ENCODE assay signal across 8 mouse cellular contexts in the genomic region with DNA sequence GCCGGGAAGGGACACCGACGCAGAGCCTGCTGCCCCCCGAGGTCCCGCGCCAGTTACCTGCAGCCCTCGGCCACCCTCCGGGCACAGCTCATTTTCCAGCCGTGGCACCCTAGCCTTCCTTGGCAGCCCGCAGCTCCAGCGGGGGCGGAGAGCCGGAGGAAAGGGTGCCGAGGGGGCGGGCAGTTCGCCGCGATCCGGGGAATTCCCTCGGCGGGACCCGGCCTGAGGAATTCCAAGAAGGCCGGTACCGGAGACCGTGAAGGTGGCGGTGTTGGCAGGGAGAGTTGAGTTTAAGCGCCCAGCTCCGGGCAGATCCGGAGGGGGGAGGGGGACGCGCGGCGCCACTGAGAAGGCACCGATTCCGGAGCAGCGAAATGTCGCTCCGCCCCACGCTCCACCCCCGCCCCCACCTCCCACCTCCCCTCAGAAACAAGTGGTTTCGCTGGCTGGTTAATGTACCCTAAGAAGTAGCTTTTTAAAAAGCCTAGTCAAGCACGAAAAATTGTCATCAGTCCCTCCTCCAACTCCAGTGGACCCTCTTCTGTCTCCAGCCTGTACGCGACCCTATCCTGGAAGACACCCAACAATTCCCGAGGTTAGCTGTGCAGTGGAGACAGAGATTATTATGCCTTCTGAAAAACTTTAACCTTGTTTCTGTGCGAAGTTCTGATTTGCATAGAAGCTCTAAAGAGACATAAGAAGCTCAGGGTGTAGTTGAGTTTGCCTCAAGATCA. TPM values are rescaled to one million over a fixed set of nuclear protein-coding genes. Genes with fewer than 3 reads are reported as not detected.
A peak's percentile ranks its signal among the peaks of the same experiment; 100 is the strongest.
DNase-seq lines count a peak whose midpoint lies in the region; ATAC-seq lines count a peak whose summit lies in the region.

No protein-coding gene starts in this region.

- H3K9ac ChIP-seq in midbrain, embryonic 11.5 days (ENCODE audit: low read length) = peak overlapping the region; percentile 54
- H3K9ac ChIP-seq in stomach, embryonic 14.5 days (replicated peaks; ENCODE audit: low read depth, low read length) = peak overlapping the region; percentile 58

- ATAC-seq in CD4-positive, CD25-positive, alpha-beta regulatory T cell, adult 4 months = no peak
- peak; percentile 72 for ATAC-seq in midbrain, embryonic 11.5 days (ENCODE audit: low FRiP score)
- peak; percentile 73 for ATAC-seq in stomach, embryonic 14.5 days (ENCODE audit: insufficient number of reproducible peaks, insufficient read depth, low FRiP score, low read depth)

- DNase-seq in CD4-positive, CD25-positive, alpha-beta regulatory T cell, adult 2 months (ENCODE audit: low read depth, low spot score) = peak; percentile 5
- DNase-seq in embryo, embryonic 9.5 days (ENCODE audit: extremely low spot score) = peak; percentile 66
- peak; percentile 57 for DNase-seq in heart, adult 8-10 months (ENCODE audit: low spot score)
- peak; percentile 86 for DNase-seq in kidney, adult 18-20 months
- peak; percentile 75 for DNase-seq in limb, embryonic 10.5 days (ENCODE audit: low spot score)
- DNase-seq in midbrain, embryonic 11.5 days (ENCODE audit: low spot score, missing footprints) = peak; percentile 94

- peak overlapping the region; percentile 98 for H3K4me2 ChIP-seq in midbrain, embryonic 11.5 days
- H3K4me2 ChIP-seq in stomach, embryonic 14.5 days (replicated peaks; ENCODE audit: low read depth, low read length) = peak overlapping the region; percentile 93

- H3K4me1 ChIP-seq in limb, embryonic 10.5 days = peaks cover 32% of the 10 kb centered on the region
- H3K4me1 ChIP-seq in midbrain, embryonic 11.5 days (ENCODE audit: control insufficient read depth, insufficient read depth, low read length) = peaks cover 12% of the 10 kb centered on the region
- H3K4me1 ChIP-seq in stomach, embryonic 14.5 days (ENCODE audit: control insufficient read depth, insufficient read depth, low read length) = peaks cover 5% of the 10 kb centered on the region

- H3K36me3 ChIP-seq in limb, embryonic 10.5 days = no peaks in the 10 kb centered on the region
- no peaks in the 10 kb centered on the region for H3K36me3 ChIP-seq in midbrain, embryonic 11.5 days (ENCODE audit: control insufficient read depth, insufficient read depth, low read length)
- H3K36me3 ChIP-seq in stomach, embryonic 14.5 days (ENCODE audit: control insufficient read depth, insufficient read depth, low read length) = no peaks in the 10 kb centered on the region

- H3K9me3 ChIP-seq in limb, embryonic 10.5 days (replicated peaks) = no peaks in the 10 kb centered on the region
- no peaks in the 10 kb centered on the region for H3K9me3 ChIP-seq in midbrain, embryonic 11.5 days (ENCODE audit: control insufficient read depth, low read length)
- no peaks in the 10 kb centered on the region for H3K9me3 ChIP-seq in stomach, embryonic 14.5 days (ENCODE audit: control insufficient read depth, low read depth, low read length)

- WGBS in limb, embryonic 10.5 days = under 1% methylated on average over 46 of the region's 46 CpGs
- WGBS in midbrain, embryonic 11.5 days = under 1% methylated on average over 40 of the region's 46 CpGs
- under 1% methylated on average over 41 of the region's 46 CpGs for WGBS in stomach, embryonic 14.5 days

- peak overlapping the region; percentile 73 for H3K4me3 ChIP-seq in limb, embryonic 10.5 days
- peak overlapping the region; percentile 59 for H3K4me3 ChIP-seq in midbrain, embryonic 11.5 days (ENCODE audit: low read depth, low read length)
- peak overlapping the region; percentile 66 for H3K4me3 ChIP-seq in stomach, embryonic 14.5 days (ENCODE audit: low read depth, low read length)

- H3K27ac ChIP-seq in limb, embryonic 10.5 days = peak overlapping the region; percentile 79
- no peak overlapping the region for H3K27ac ChIP-seq in midbrain, embryonic 11.5 days (ENCODE audit: low read depth, low read length)
- peak overlapping the region; percentile 85 for H3K27ac ChIP-seq in stomach, embryonic 14.5 days (ENCODE audit: low read length)

- H3K27me3 ChIP-seq in limb, embryonic 10.5 days (ENCODE audit: low read depth, poor library complexity, severe bottlenecking) = peaks cover 82% of the 10 kb centered on the region
- peaks cover 60% of the 10 kb centered on the region for H3K27me3 ChIP-seq in midbrain, embryonic 11.5 days (ENCODE audit: control insufficient read depth, insufficient read depth, low read length)
- H3K27me3 ChIP-seq in stomach, embryonic 14.5 days (ENCODE audit: control insufficient read depth, insufficient read depth, low read length) = 0 out of 2 replicates have a peak, but pooled peaks cover 14% of the 10 kb centered on the region

RNA-seq across cellular contexts. Expression of gene Stox2, which starts 32.5 kb away (rescaled TPM):
- polyA plus RNA-seq in CD4-positive, CD25-positive, alpha-beta regulatory T cell, adult 4 months (2017; shearing (Covaris generic)) = under 1 TPM; 0.16 TPM
- 10 to 100 TPM in 2 of 4 experiments, 1 to 10 TPM in 2; 8.4 to 10.6 (median 10.0) TPM for total RNA-seq in heart, adult 8-10 months (2022)
- polyA plus RNA-seq in limb, embryonic 10.5 days (2016; fragmentation: Nextera tagmentation; extraction: Ambion mirVana) = 16.0 and 18.7 TPM in 2 replicates
- polyA plus RNA-seq in midbrain, embryonic 11.5 days (2014; fragmentation: Nextera tagmentation; extraction: Ambion mirVana) = 30.3 and 34.3 TPM in 2 replicates
- polyA plus RNA-seq in stomach, embryonic 14.5 days (2014; fragmentation: Nextera tagmentation; extraction: Ambion mirVana) = 19.2 and 20.5 TPM in 2 replicates

Comparison
In these comparisons a context has a peak if more than half of its experiments do, and no peak if none do; other contexts are left out.
1. DNase-seq: peak in every context shown above with its lines; median percentile 94 in midbrain, embryonic 11.5 days; 86 in kidney, adult 18-20 months; 75 in limb, embryonic 10.5 days; 66 in embryo, embryonic 9.5 days; 57 in heart, adult 8-10 months; 5 in CD4-positive, CD25-positive, alpha-beta regulatory T cell, adult 2 months.
2. RNA of gene Stox2, which starts 32.5 kb away (polyA plus RNA-seq): 30.3 to 34.3 TPM in midbrain, embryonic 11.5 days, 19.2 to 20.5 TPM in stomach, embryonic 14.5 days and 16.0 to 18.7 TPM in limb, embryonic 10.5 days; 0.16 TPM in CD4-positive, CD25-positive, alpha-beta regulatory T cell, adult 4 months; every median in the first group is over 10 times any median in the second.
3. Peak in every context shown above with its lines, with median percentiles within 50 percentile points of each other: H3K4me3 ChIP-seq.